Mouse (Mus musculus) layer of hippocampus, adult 9-11 months (tissue): ENCODE results near the gene Ccsap.
"Not testable (repeated sequence)": the region's sequence is repeated elsewhere in the genome, so short reads cannot be mapped to it uniquely, and the experiment has no call there.

ENCODE experiments used
- DNase-seq: peaks from one replicate; pipeline ENCODE4 v3.0.0; 2022

The Ccsap gene

DNA sequence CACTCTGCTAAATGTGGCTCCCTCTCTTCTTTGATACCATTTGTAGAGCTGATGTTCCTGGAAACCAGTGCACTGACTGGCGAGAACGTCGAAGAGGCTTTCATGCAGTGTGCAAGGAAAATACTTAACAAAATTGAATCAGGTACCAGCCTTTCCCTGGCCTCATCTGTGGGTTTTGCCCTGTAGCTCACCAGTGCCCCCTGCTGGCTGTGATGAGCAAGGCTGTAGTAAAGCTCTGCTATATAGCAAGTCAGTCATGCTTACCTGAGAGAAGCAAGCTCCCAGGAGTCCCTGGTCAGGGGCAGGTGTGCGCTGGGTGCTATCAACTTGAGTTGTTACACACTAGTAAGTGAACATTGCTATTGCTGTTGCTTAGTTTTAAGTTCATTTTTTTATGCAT is 27.3 kb downstream of the Ccsap start:
- no peak for DNase-seq

DNA sequence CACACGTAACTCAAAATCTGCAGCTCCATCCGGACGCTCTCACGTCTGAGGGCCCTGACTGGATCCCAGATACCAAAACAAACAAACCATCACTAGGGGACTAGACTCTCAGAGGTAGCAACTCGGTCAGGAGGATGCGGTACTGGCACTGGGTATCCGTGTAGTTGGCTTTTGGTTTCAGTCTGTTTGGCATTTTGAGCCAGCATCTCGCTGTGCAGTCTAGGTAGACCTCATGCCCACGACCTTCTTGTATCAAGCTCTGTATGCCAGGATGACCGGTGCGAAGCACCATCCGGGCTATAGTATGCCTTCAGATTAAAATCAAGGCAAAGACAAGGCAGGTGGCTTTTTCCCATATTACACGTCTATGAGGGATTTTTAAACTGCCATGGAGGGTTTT is 32.5 kb downstream of the Ccsap start:
- DNase-seq = no peak

DNA sequence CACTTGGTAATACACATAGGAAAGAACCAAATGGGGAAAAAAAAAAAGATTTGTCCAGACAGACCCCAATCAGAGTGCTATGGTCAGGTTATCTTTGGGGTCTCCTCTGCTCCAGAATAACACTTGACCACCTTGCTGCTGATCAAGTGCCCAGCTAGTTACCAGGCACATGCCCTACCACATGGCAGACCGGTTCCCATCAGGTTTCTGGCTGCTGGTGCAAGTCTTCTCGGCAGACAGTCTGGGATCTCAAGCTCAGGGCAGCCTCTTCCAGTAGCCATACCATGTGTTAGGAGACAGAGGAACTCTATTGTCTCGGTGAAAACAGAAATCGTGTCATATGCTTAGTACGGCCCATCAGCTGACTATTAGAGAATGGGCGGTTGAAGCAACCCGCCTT is 33.3 kb downstream of the Ccsap start:
- no peak for DNase-seq

DNA sequence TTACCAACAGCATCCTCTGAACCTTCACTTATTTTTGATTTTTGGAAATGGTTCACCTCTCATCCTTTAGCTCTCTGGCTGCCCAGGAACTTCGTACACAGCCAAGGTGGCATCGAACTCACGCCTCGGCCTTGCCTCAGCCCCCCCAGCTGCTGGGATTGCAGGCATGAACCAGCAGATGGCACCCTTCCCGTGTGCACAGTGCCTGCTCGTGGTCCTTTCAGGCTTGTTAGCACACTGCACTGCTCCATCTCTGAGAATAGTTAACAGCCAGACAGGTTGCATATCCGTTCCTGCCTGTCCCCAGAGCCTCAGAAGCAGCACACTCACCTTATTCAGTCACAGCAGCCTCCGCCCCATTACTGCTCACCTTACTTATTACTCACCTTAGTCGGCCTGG is 34.0 kb downstream of the Ccsap start:
- no peak for DNase-seq

DNA sequence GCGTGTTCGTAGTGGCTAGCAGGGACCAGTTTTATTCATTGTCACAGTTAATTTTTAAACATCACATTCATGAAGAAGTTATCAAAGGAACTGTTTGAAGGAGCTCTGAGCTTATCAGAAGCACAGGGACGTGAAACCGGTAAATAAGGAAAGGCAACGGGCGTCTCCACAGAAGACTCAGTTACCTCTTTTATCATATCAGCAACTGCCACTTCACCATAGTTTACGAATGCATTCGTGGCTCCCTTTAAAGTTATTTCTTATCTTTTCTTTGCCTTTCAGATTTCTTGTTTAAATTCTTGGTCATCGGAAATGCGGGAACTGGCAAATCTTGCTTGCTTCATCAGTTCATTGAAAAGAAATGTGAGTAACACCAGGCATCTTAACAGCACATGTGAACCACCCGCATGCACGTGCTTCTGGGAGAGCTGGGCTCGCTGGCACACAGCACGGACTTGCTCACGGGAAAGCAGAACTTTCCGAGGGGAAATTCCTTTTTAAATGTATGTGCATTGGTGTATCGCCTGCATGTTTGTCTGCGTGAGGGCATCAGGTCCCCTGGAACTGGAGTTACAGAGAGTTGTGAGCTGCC is 36.4 kb downstream of the Ccsap start:
- no peak for DNase-seq

DNA sequence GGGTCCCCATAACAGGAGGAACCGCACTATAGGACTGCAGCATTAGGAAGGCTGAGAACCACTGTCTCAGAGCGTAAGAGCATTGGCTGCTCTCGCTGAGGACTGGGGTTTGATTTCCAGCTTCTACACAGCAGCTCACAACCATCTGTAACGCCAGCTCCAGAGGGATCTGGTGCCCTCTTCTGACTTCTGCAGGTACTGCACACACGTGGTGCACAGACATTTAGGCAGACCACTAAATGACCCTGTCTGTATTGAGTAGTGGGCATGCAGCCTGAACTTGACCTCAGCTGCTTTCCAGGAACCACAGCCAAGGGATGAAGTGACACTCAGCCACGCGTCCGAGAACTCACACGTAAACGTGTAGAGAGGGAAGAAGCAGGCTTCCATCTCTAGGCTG is 36.9 kb downstream of the Ccsap start:
- no peak for DNase-seq

DNA sequence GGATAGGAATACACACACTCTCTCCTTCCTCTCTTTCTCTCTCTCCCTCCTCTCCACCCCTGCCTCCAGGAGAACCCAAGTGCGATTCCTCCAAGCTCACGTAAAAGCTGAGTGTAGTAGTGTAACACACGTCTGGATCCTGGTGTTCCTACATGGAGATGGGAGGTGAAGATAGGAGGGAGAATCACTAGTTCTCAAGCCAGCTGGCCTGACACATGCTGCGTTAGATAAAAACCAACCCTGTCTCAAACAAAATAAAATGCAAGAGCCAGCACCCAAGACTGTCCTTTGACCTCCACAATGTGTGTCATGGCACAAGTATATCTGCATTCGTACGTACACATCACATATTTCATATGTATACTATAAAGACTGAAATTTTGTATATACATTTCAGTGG is 39.2 kb downstream of the Ccsap start:
- no peak for DNase-seq

DNA sequence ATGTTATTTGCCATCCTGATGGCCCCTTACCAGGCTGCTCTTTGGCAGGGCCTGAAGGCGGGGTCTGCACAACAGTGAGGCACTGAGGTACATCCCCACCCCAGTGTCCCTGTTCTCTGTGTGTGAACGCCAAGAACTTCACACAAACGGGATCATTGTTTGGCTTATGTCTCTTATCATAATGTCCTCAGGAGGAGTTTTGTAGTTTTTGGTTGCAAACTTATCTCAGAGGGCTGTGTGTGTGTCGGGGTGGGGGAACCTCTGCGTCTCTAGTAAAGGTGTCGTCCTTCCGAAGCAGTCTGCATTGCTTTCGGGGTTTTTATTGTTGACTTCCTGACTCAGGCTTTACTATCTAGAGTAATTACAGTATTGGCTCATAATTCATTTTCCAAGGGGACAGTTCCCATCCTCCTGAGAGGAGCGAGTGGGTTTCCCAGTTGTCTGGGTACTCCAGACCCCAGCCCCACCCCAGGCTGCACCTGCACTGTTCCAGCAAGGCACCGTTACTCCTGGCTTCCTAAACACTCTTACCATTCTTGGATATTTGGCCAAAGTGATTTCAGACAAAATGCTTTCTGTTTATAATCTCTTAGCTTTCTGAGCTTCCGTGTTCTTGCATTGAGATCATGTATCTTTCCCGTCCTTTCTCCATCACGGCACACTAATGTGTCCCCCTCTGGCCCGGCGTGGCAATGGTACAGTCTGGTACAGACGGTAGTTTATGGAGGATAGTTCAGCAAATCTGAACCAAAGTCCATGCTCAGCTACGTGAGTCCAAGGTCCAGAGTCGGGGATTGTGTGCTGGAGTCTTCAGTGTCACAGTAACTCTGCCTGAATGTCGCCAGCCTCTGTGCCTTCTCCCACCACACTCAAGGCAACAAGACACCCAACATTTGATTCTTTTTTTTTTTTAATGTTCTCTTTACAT is 40.1 kb downstream of the Ccsap start:
- DNase-seq = no peak

DNA sequence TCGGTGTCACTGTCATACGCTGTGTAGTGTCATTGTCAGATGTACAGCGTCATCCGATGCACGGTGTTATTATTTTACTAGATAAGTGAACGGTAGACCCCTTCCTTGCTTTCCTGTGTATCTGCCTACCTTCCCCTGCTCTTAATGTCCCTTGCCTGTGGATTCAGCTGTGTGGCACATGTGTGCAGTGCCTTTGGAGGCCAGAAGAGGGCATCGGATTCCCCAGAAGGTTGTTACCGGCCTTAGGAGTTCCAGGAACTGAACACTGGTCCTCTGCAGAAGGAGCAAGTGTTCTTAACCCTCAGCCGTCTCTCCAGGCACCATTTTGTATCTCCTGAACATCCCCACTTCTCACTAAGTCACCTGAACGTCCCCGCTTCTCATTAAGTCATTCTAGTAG is 42.3 kb downstream of the Ccsap start:
- no peak for DNase-seq

DNA sequence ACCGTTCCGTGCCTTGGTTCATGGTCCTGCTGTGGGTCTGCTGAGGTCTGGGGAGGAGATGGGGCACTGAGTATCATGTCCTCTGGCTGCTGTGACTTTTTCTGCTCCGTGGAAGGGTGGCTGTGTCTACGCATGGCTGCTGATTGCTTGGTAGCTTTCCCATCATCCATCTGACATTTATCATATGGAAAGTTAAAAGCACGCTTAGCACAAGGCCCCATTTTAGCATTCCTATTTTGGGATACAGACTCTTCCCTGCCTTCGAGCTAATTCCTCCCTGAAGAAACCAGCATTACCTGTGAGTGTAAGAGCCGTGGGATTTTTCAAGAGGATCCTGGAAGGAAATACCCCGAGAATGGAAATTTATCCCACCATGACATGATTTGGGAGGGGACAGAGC is 43.1 kb downstream of the Ccsap start:
- DNase-seq = no peak

DNA sequence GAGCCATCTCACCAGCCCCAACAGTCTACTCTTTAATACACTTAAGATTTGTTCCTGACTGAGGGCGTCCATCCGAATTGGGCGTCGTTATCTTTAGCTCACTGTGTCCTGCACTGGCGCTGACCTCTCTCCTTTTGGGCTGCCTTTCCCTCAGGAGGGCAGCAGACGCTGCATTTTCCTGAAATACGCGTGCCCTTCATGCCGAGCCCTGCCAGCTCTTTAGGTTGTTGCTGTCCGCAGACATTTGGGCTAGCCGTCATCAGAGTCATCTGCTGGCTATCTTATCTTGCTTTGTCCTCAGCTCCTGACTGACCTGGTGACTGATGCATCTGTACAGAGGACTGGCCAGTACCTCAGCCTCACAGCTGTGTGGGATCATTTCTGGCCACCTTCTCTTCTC is 44.7 kb downstream of the Ccsap start:
- DNase-seq = no peak

DNA sequence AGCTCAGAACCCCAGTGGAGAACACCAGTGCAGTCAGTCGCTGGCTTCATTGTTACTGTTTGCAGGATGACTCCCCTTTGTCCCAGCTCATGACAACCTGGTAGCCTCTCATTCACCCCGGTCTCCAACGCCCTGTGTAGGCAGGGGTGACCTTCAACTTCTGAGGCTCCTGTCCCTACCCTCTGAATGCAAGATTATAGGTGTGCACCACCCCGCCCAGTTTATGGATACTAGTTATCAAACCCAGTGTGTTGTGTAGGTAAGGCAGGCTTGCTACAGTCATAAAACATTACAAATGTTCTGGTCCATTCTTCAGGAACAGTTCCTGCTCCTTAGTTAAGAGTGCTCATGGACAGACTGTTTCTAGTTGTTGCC is 46.1 kb downstream of the Ccsap start:
- DNase-seq = no peak

DNA sequence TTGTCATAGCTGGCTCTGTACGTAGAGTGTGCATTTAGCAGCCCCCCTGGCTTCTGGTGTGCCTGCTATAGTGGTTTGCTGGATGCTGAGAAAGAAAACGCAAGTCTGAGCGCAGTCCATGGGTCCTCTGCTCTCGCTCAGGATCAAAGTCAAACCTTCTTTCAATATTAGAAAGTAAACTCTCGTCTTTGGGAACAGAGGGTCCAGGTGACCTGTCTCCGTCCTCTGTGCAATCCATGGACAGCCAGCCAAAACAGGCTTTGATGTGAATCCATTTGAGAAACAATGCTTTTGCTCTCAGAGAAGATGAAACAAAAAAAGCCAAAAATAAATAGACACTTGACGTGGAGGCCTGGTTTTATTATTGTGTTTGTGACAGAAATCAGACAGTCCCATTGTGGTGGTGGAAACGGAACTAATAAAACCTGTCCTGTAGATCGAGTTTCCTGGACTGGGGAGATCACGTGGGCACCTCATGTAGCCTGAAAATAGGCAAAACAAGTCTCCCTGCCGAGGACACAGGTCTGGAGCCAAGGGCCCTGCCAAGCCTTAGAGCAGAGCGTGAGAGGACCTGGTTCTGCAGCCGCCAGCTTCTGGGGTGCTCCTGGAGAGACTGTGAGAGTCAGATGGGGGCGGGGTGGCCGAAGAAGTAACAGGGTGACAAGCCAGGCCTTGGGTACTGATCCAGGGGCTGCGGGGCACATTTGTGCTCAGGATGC is 46.7 kb downstream of the Ccsap start:
- no peak for DNase-seq

DNA sequence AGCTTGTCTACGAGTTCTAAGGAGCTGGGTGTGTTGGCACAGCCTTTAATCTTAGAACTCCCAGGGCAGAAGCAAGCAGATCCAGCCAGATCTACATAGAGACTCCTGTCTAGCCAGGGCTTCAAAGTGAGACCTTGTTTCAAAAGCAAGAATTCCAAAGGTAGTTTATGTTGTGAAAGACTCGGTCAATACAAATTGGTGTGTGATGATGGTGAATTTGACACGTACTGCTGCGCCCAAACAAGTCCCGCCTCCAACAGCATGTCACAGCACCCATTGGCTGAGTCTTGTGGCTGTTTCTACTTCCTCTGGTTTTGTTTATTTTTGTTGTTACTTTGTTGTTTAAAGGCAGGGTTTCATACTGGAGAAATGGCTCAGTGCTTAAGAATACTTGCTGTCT is 47.8 kb downstream of the Ccsap start:
- no peak for DNase-seq

DNA sequence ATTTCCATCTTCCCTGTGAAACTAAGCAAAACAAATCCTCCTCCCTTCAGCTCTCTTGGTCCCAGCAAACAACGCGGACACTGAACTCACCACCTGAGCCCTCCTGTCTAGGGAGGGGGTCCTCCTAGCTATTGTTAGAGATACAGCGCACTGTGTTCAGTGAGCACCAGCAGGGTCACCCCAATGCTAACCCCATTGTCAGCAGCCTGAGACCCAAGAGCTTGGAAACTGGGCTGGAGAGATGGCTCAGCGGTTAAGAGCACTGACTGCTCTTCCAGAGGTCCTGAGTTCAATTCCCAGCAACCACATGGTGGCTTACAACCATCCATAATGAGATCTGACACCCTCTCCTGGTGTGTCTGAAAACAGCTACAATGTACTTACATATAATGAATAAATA is 50.7 kb downstream of the Ccsap start:
- DNase-seq = not testable (repeated sequence)

DNA sequence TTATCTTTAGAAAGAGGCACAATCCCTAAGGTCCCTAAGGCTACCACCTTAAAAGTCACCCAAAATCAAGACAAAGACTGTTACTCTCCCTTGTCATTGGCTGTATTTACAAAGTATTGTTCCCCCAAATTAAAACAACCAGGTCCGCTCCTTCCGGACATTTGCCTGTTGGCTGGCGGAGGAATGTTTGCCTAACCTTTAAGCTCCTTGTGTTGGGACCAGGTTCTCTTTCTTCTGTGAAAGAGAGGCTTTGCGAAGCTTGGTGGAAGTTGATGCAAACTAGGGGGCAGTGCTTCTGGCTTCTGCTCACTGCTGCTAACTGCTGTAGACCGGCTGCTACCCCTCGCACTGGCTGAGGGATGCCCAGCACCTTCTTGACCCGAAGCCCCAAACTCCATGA is 51.3 kb downstream of the Ccsap start:
- no peak for DNase-seq

DNA sequence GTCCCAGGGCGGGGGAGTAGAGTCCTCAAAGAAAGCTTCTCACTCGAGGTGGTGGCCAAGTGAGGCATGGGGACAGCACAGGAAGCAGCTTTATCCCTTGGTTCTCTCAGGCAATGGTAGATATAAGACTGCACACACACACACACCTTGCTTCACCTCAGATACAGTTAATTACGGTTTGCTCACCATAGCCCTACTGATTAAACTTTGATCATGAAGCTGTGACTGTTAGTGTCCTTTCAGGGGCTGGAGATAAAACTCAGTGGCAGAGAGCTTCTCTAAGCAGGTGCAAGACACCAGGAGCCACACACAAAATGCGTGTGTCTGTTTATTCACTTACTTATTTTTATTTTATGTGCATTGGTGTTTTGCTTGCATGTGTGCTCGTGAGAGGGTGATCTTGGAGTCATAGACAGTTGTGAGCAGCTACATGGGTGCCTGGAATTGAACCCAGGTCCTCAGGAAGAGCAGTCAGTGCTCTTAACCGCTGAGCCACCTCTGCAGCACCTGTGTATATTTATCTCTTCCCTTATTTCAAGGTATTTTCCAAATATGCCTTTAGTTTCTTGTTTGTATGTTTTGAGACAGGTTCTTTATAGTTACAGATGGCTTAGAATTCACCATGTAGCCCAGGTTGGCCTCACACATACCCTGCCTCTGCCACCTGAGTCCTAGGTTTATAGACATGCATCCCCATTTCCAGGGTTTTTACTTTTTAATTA is 52.0 kb downstream of the Ccsap start:
- no peak for DNase-seq

DNA sequence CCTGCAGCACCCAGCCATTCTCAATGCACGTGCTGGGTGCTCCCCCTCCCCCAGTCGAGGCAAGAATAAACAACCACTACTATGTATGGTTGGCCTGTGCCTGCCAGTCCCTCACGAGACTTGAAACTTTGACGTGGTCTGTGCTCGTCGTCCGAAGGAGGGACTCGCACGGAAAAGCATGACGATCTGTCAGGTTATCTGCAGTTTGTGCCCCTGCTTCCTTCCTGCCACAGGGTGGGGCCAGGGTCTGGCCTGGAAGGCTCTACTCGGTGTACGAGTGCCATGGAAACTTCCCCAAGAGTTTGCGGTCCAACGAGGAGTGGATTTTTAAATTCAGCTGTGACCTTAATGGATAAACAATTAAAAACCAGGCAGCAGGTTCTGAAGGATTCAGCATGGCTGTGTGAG is 53.0 kb downstream of the Ccsap start:
- DNase-seq = no peak

DNA sequence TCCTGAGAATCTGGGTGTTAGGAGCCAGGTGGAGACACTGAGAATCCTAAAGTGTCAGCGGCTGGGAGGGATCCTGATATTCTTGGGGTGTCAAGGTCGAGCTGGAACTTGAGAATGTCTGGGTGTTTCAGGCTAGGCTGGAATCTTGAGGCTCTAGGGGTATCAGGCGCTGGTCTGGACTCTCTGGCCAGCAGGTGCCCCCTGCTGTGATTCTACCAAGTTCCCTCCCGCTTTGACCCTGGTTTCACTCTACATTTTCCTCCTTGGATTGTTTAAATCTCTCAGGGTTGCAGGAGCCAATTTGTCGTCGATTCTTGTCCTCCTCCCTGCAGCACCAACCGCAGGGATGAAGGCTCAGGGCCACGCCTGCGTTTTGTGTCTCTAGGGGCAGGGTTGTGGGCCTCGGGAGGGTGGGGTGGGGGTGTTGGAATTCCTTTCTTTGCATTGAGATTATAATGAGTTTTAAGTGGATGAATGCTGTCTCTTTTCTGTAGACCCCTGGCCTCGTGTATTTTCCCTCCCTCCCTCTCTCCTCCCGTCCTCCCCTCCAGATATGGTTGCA is 53.6 kb downstream of the Ccsap start:
- DNase-seq = no peak

DNA sequence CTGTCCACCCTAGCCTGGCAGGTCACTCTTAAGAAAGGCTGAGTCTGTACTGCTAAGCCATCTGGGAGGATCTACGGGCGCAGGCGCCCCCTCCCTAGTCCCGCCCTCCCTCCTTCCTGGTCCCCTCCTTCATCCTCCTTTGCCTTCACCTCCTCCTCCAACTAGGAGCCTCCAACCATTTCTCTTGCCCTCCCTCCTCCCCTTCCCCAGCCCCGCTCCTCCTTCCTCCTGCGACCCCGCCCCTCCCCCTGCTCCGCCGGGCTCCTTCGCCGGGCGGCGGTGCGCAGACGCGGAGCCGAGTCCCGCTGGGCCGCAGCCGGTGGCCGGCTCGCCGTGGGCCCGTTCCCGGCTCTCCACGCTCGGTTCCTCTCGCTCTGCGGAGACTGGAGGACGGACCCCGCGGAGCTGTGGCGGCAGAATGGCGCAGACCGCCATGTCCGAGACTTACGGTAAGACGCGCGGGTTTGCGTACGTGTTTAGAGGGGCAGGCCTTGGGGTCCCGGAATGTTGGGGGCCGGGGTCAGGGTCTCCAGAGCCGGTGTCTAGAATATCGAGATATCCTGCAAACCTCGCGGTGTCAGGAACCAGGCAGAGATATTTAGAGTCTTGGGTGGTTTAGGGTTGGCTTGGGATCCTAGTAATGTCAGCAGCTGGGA is 54.2 kb downstream of the Ccsap start, which contains the start of gene Rab4a:
Rab4a (plus strand) TSS at position 268 of the 656 bp plus-strand sequence.
- DNase-seq = peak; percentile 72

DNA sequence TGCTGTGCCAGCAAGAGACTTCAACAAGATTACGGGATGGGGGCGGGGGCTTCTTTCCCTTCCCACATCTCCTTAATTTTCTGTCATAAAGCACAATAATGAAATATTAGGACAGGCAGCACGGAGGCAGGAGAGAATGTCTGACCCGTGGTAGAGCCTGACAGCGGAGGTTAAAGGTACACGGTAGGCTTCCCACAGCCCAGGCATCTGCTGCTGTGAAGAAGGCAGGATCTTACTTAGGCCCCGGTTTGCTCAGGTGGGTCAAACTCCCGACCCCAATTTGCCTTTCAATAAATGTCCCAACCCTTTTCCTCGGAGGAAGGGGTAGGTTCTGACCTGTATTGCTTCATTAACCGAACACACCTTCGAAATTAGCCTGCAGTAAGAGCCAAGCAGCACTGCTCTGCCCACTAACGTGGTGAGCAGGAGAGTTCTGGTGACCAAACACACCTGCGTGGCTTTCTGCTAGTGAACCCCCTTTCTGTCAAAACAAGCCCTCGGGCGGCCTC is 54.7 kb downstream of the Ccsap start:
- no peak for DNase-seq

DNA sequence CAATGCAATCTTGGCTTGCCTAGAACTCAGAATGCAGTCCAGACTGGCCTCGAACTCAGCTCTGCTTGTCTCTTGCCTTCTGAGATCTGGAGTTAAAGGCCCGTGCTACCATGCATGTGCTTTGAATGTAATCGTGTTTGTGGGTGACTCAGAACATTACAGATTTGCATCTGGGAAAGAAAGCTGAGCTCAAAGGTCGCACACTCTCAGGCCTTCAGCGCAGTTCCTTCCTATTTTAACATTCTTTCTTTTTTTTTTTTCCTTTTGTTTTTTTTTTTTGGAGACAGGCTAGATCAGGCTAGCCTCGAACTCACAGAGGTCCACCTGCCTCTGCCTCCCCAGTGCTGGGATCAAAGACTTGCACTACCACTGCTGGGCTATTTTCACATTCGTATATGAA is 55.4 kb downstream of the Ccsap start:
- DNase-seq = no peak
